Mouse (Mus musculus) right cerebral cortex, adult 18-20 months (tissue): Measurements from ENCODE around the gene Plekhd1.
A peak's percentile ranks its signal among the peaks of the same experiment; 100 is the strongest.

Experiments
- DNase-seq: peaks from one replicate; pipeline ENCODE4 v3.0.0; 2022; ENCODE audit warnings: mixed read lengths

The Plekhd1 gene

GRCm38 (mm10) chr12:80757751-80758558, 65.6 kb downstream of the Plekhd1 start:
- DNase-seq, result no peak

DNA sequence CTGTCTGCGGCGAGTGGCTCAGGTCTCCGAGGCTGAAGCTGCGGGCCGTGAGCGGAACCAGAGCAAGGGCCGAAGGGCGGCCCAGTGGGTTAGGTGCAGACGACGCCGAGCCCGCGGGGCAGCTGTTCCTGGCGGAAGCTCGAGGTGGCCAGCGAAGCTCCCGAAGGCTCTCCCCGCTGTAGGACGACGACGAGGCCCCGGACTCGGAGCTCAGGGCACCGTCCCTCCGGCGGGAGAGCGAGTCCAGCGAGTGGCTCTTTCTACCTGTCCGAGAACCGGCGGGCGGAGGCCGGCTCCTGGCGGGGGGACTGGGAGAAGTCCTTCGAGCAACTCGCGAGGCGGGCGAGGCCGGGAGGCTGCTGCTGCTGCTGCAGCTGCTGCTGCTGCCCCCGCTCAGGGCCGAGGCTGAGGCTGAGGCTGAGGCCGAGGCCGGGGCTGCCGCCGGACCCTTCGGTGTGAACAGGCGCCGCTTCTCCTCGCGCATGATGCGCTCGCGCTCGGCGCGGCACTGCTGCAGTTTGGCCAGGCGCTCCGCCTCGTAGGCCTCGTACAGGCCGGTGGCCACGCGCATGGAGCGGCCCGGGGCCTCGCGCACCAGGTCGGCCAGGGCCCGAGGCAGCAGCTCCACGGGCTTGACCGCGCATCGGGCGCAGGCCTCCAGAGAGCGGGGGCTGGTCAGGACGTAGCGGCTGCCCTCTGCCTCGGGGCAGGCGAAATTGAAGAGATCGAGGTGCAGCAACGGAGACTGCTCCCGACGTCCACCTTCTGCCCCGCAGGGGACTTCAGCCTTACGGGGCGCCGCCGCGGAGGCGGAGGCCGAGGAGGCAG, 66.4 kb downstream of the Plekhd1 start:
- DNase-seq, result no peak

DNA sequence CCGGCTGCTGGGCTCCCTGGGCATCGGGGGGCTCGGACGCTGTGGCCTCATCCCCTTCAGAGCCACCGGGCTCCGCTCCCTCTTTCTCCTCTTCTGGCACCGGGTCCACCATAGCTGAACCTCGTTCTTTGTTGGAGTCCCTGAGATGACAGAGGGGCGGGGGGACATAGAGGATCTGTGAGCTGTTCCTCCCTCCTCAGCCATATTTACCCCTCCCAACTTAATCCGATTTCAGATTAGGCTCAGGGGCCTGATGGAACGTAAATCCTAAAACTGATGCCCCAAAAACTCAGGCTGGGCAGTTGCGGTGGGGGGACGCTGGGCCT, 67.0 kb downstream of the Plekhd1 start:
- DNase-seq, result no peak

DNA sequence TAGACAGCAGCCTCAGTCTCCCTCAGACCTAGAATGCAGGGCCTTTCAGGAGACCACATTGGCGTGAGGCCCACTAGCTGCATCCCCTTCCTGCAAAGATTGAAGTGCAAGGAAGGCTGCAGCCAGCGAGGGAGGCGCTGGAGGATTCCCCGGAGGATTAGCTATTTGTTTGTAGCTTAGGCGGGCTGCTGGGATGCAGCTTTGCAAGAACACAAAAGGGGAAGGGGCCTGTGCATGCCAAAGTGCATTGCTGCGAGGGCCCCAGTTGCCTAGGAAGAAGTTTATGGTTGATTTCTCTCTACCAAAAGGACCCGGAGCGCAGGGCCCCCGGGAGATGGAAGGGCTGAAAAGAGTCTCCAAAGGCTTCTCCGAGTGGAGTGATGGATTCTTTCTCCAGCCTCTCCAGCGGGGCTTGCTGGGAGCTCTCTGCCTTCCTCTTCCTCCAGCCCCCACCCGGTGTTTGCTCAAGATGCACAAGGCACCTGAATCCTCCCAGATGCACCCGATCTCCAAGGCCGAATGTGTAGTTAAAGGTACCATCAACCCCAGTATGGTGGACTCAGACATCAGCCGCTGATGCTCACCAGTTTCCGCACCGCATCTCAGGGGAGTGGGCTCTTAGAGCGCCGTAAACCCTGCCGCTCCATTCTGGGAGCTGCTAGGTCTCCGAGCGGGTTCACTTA, 67.5 kb downstream of the Plekhd1 start:
- DNase-seq, result peak; percentile 50

DNA sequence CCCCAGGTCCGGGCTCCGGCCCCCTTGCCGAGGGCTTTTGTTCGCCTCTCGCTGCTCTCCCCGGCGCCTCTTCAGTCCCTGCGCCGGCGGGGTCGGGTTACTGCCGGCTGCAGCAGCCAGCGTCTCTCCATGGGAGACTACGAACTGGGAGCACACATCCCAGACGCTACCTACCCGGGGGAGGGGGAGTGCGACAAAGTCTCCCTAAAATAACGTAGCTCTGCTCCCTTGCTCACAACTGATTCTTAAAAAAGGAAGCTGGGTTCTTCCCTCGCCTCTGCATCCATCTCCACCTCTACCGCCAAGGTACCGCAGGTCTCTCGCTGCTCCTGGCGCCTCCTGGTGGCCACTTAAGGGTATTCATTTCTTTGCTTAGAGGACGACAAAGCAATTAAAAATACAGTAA, 68.0 kb downstream of the Plekhd1 start, which contains the start of gene Ccdc177:
Gene Ccdc177, minus strand, starts transcription at position 292 of the 406 bp plus-strand sequence.
- peak; percentile 92 for DNase-seq

DNA sequence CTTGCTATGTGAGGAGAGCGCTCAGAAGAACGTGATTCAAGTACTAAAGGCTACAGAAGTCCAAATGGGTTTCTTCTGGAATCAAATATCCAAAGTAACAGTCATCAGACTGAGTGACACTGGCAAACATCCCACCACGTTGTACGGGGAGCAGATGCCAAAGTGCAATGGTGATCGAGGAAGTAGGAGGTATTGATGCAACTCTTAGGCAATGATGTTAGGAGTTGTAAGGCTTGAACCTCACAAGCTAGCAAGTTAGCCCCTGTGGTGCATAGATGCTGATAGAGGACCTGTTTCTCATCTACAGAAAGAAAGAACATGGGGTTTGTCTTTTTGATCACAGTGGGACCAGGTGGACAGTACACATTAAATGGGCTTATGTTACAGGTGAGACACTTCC, 70.6 kb downstream of the Plekhd1 start:
- no peak for DNase-seq

DNA sequence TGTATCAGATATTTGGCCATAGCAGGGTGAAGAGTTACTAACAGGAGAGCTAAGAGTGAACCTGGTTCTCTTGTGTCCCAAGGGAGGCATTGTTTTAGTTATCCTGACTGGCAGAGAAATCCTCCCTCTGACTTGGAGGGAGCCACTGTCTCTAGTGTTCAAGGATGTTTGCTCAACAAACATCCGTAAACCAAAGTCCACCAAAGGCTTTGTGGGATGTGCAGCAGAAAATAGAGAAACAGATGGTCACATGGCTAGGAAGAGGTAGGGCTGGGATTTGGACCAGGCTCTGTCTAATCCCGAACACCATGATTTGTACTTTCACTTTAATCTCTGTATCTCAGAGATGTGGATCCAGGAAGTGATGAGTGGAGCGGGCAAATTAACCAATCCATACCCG, 71.7 kb downstream of the Plekhd1 start:
- no peak for DNase-seq

- peak; percentile 62 for DNase-seq
Measured at GRCm38 (mm10) chr12:80769697-80770096, 77.3 kb downstream of the Plekhd1 start.
